Mouse (Mus musculus): ENCODE results near the gene 4930404N11Rik.

DNA sequence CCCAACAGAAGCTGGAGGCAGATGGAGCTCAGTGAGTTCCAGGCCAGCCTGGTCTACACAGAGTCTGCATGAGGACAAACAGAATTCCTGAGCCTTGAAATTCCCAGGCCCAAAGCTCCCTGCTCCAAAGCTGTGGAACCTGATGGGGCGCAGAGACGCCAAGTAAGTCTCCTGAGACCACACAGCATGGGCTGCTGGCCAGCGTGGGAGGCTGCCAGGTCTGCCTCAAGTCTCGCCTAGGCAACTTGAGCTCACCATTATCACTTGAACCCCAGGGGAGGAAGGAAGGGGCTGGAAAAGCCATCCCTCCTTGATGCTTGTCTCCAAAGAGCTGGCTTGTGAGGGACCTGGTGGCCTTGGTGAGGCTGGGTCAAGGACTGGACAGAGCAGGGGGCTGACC, 35.6 kb downstream of the 4930404N11Rik start:
- TF ChIP-seq CTCF (IDR thresholded peaks at IDR 0.05; ENCODE audit: insufficient read depth, low read depth, low read length) (no peak), POLR2A (IDR thresholded peaks at IDR 0.05; ENCODE audit: insufficient read depth, low read depth, low read length) (no peak)

Data from olfactory bulb, adult 2 months (tissue).